Mouse (Mus musculus): ENCODE data around the gene Togaram1. TPM values are rescaled to one million over a fixed set of nuclear protein-coding genes. Genes with fewer than 3 reads are reported as not detected.
A peak's percentile ranks its signal among the peaks of the same experiment; 100 is the strongest.

Gene Togaram1
- total RNA-seq (2017): 39.0 and 48.9 TPM in 2 replicates

DNA sequence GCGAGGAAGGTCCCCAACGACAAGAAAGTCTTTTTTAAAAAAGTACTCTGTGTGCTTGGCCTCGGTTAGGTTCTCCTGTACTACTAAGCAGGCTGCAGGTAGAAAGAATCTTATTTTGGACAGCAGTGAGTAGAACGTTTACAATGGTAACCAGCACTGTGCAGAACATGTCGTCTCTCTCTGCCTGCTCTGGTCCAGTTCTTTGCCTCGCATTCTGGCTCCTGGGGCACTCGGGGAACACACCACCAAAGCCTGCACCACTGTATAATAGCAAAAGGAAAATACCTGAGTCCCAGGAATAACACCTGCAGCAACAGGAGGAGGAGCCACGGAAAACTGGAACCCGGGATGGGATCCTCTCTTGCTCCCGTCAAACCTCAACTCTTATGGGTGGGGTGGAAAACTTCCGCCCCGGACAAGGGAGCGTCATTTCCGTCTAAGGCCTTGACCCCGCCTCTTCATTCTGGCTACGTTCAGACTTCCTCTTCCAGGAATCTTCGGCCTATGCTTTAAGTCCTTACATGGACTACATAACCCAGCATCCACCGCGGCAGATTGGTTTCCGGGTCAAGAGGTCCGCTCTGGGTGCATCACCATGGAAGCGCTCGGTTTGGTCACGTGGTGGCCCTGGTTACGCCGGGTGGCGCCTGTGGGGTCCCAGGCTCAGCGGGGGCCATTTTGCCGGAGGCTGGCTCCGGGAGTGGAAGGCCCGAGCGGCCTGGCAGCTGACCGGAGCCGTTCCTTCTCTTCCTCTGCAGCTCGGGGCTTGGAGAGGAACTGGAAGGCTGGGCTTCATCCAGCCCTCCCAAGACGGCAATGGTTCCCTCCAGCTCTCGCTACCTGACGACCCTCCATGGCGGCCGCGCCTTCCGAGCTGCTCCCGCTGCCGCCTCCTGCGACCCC, at the start of gene Togaram1, which contains the start of gene Klhl28:
Togaram1 (plus strand) TSS at position 681 of the 903 bp plus-strand sequence.
Klhl28 (minus strand) TSS at position 411 of the 903 bp plus-strand sequence.
- ATAC-seq (ENCODE audit: extremely low read depth, insufficient number of reproducible peaks, low FRiP score, poor library complexity, severe bottlenecking): peak; percentile 98

GRCm38 (mm10) chr12:64916735-64917134, 48.9 kb upstream of the Togaram1 start:
- no peak for ATAC-seq (ENCODE audit: extremely low read depth, insufficient number of reproducible peaks, low FRiP score, poor library complexity, severe bottlenecking)

DNA sequence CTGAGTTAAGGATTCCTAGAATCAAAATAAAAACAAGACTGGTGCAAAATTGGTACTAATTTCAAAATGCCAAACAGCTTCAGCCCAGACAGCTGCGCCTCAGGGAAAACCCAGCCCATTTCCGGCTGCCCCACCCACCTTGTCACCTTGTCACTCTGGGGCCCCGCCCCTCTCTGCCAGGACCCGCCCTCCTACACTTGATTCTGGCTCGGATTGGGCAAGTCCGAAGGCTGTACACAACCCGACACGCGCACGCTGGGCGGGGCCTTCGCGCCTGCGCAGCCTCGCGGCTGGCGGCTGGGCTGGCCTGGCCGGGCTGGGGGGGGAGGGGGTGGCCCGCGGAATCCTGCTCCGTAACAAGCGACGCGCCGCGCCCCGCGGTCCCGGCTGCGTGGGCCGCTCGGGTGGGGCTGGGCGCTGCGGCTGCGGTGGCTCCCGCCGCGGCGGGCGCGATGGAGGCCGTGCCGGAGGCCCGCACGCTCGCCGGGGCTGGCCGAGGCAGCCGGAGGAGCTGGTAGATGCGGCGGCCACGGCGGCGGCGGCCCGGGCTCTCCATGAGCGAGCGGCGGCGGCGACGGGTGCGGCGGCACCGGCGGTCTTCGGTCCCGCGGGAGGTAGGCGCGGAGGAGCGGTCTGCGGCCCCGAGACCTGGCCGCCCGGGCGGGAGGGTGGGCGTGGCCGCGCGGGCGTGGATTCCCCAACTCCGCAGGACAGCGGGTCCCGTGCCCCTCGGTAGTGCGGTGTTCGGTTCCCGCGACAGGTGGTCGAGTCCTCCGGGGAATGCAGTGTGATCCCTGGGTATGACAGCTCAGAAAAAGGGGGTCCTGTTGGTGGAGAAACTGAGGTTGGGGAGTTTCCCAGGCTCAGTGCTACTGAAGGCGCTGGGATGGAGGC, 47.8 kb upstream of the Togaram1 start, which contains the start of gene Gm527:
Gm527 (plus strand) TSS at position 329 of the 894 bp plus-strand sequence.
- peak; percentile 100 for ATAC-seq (ENCODE audit: extremely low read depth, insufficient number of reproducible peaks, low FRiP score, poor library complexity, severe bottlenecking)

DNA sequence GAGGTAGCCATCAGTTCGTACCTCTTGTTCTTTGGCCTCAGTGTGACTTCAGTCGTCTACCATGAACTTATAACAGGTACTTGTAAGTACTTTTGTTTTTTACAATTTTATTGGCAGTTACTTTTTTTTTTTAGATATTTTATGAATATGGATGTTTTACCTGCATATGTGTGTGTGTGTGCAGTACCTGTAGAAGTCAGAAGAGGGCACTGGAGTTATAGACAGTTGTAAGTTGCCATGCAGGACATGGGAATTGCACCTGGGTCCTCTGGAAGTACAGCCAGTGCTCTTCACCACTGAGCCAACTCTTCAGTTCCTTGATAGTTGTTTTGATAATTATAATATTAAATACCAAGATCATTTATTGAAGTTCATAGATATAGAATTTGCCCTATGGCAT, 28.1 kb upstream of the Togaram1 start:
- no peak for ATAC-seq (ENCODE audit: extremely low read depth, insufficient number of reproducible peaks, low FRiP score, poor library complexity, severe bottlenecking)

GRCm38 (mm10) chr12:64964560-64964959, 1.0 kb upstream of the Togaram1 start:
- no peak for ATAC-seq (ENCODE audit: extremely low read depth, insufficient number of reproducible peaks, low FRiP score, poor library complexity, severe bottlenecking)

DNA sequence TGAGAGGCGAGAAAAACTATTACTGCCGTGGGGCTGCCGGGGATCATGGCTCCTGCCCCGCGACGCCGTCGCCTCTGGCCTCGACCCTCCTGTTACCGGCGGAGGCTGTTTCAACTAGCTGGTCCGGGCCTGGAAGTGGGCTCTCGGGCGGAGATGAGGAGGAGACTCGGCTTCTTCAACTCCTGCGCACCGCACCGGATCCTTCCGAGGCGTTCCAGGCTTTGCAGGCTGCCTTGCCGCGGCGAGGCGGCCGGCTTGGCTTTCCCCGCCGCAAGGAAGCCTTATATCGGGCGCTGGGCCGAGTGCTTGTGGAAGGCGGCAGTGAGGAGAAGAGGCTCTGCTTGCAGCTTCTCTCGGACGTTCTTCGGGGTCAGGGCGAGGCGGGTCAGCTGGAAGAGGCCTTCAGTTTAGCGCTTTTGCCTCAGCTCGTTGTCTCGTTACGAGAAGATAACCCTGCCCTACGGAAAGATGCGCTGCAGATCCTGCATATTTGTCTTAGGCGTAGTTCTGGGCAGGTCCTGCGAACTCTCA, 562 bp downstream of the Togaram1 start:
- ATAC-seq (ENCODE audit: extremely low read depth, insufficient number of reproducible peaks, low FRiP score, poor library complexity, severe bottlenecking): no peak

GRCm38 (mm10) chr12:64966652-64967435, 1.2 kb downstream of the Togaram1 start:
- ATAC-seq (ENCODE audit: extremely low read depth, insufficient number of reproducible peaks, low FRiP score, poor library complexity, severe bottlenecking): no peak

GRCm38 (mm10) chr12:64967470-64967869, 1.9 kb downstream of the Togaram1 start:
- no peak for ATAC-seq (ENCODE audit: extremely low read depth, insufficient number of reproducible peaks, low FRiP score, poor library complexity, severe bottlenecking)

- ATAC-seq (ENCODE audit: extremely low read depth, insufficient number of reproducible peaks, low FRiP score, poor library complexity, severe bottlenecking): no peak
Observed at GRCm38 (mm10) chr12:64968067-64968466, 2.5 kb downstream of the Togaram1 start.

DNA sequence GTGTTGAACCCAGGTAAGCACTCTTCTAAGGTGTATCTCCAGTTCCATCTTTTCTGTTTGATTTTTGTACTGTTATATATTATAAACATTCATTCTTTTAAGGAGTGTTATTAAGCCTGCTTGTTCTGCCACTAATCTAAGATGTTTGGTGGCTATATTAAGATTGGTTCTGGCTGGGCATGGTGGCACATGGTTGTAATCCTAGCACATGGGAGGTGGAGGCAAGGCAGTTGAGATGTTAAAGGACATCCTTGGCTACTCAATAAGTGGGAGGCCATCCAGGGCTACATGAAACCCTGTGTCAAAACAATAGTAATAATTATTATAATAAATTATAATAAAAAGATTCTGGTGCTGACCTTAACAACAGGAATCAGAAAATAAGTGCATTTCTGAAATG, 5.8 kb downstream of the Togaram1 start:
- no peak for ATAC-seq (ENCODE audit: extremely low read depth, insufficient number of reproducible peaks, low FRiP score, poor library complexity, severe bottlenecking)

GRCm38 (mm10) chr12:64972063-64972462, 6.5 kb downstream of the Togaram1 start:
- ATAC-seq (ENCODE audit: extremely low read depth, insufficient number of reproducible peaks, low FRiP score, poor library complexity, severe bottlenecking): no peak

DNA sequence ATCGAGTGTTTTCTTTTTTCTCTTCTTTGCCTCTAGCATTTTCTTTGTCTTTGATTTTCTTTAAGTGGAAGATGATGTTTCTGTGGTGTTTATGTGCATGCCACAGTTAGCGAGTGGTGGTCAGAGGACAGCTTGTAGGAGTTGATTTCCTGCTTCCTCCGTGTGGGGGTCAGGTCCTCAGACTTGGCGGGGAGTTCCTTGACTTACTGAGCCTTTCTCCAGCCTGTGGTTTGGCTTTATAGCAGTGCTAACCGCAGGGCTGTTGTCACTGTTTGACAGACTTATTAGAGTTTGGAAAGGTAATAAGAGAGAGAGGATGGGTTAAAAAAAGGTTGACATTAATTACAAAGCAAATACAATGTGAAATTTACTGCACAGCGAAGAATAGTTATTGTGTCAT, 10.0 kb downstream of the Togaram1 start:
- no peak for ATAC-seq (ENCODE audit: extremely low read depth, insufficient number of reproducible peaks, low FRiP score, poor library complexity, severe bottlenecking)

DNA sequence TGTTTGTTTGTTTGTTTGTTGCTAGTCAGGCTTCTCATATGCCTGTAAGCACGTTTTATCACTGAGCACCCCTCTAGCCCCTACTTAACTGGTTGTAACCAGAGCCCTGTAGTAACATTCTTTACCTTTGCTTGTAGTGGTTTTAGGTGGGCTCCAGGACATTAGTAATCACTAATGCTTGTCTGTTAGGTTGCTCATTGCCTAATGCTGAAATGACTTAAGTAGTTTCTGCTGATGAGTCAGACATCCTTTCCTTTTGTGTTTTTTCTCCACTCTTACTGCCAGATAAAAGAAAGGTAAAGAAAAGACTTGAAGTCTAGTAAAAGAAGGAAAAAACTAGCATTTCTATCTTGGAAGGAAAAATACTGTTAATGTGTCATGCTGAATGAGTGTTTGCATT, 10.6 kb downstream of the Togaram1 start:
- no peak for ATAC-seq (ENCODE audit: extremely low read depth, insufficient number of reproducible peaks, low FRiP score, poor library complexity, severe bottlenecking)

DNA sequence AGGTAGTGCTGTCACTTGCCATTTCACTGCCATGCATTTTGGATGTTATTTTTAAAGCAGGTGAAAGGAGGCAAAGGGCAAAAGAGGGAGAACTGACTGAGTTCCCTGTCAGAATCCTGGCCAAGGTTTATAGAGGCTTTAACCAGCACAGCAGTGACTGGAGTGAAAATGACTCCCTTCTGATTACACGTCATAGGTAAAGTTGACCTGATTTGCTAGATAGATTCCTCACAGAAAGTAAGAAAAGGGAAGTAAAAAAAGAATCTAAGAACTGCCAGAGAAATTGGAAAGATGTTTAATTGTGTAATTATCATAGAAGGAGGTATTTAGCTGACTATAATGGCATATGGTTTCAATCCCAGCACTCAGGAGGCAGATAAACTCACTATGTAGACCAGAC, 11.9 kb downstream of the Togaram1 start:
- ATAC-seq (ENCODE audit: extremely low read depth, insufficient number of reproducible peaks, low FRiP score, poor library complexity, severe bottlenecking): no peak

DNA sequence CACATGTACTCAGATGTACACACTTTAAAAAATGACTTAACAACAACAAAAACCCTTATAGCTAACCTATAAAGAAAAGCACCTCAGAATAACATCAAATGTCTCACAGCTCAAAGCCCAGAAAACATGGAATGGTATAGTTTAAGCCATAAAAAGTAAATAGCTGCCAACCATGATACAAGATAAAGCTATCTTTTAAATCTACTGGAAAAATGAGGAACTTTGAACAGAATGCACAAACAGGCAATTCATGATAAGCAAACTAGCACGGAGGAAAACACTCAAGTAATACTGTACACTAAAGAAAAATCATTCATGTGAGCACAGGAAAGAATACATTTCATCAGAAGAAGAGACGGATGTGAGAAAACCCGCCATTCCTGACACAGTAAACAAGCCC, 42.1 kb downstream of the Togaram1 start:
- ATAC-seq (ENCODE audit: extremely low read depth, insufficient number of reproducible peaks, low FRiP score, poor library complexity, severe bottlenecking): no peak

DNA sequence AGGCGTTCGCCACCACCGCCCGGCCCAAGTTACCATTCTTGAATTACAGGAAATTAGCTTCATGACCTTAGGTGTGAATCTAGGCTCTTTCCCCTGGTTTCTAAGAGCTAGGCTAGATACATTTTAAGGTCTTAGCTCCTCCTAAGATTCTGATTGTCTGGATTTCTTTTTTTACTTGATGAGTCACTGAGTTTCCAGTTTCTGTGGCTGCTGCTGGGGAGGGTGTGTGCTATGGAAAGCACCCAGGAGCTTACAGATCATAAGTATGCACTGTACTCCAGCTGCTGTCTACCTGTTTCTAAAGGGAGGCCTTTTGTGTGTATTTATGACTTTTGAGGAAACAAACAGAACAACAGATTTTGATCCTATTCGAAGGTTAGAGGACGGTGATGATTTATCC, 57.2 kb downstream of the Togaram1 start:
- ATAC-seq (ENCODE audit: extremely low read depth, insufficient number of reproducible peaks, low FRiP score, poor library complexity, severe bottlenecking): no peak

DNA sequence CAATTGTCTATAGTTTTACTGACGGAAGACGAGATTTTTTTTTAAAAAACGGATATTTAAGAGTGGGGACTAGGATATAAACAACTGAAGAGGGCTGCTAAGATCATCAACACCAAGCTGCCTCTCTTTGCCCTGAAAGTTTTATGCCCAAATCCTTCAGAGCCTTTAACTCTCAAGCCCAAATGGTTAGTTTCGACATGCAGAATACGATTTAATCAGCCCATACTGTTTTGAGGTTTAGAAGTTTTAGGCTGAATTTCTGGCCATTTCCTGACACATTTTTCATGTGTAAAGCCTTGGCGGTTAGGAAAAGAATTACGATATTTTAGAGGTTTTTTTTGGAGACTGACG, 70.2 kb downstream of the Togaram1 start:
- ATAC-seq (ENCODE audit: extremely low read depth, insufficient number of reproducible peaks, low FRiP score, poor library complexity, severe bottlenecking): no peak; the same call in 1 of the 2 replicates

GRCm38 (mm10) chr12:65036190-65036870, 70.7 kb downstream of the Togaram1 start, which contains the start of gene Prpf39:
TSS of gene Prpf39 (plus strand) at chr12:65036333.
- ATAC-seq (ENCODE audit: extremely low read depth, insufficient number of reproducible peaks, low FRiP score, poor library complexity, severe bottlenecking): peak; percentile 70

Data from neutrophil, adult 5-6 weeks (primary cell).